Mouse (Mus musculus): Measurements from ENCODE around the gene Ubac2.

DNA sequence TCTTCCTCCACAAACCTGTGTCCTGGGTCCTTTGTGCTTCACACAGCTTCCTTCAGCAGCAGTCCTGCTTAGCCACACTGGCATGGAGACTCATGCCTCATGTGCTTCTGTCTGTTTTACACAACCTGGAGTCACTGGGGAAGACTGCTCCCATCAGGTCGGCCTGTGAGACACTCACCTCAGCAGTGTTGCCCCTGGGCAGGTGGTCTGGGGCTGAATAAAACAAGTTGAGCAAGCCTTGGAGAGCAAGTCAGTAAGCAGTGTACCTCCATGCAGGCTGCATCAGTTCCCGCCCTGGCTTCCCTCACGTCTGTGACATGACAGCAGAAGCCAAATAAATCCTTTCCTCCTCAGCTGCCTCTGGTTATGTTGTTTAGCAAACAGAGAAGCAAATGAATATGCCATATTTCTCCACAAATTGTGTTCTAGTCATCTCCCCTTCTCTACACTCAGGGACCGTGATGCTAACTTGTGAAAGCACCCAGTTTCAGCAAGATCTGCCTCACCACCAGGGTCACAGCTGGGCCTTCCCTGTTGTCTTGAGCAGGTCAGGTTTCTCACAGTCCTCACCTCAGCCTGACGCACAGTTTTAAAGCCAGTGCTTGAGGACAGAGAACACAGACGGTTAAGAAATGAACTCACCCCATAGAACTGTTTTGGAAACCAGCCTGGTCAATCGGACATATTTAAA, 55.6 kb downstream of the Ubac2 start:
- TF ChIP-seq MAX (IDR thresholded peaks at IDR 0.05; ENCODE audit: low read length) (no peak), BHLHE40 (IDR thresholded peaks at IDR 0.05; ENCODE audit: low read depth, low read length) (no peak), CTCF (conservative IDR thresholded peaks at IDR 0.05 in 1 of 2, IDR thresholded peaks at IDR 0.05 in 1 of 2; ENCODE audit: low read depth in 2 of 2, low read length in 2 of 2) (no peak), EP300 (IDR thresholded peaks at IDR 0.05; ENCODE audit: low read length) (no peak), MXI1 (IDR thresholded peaks at IDR 0.05; ENCODE audit: low read depth, low read length) (no peak), ZKSCAN1 (IDR thresholded peaks at IDR 0.05; ENCODE audit: borderline replicate concordance, low read depth, low read length) (no peak), ZNF384 (IDR thresholded peaks at IDR 0.05; ENCODE audit: low read depth, low read length) (no peak)

Data from CH12.LX (cell line).